Mouse (Mus musculus) macrophage (primary cell): ENCODE measurements around the gene Caprin1. TPM values are rescaled to one million over a fixed set of nuclear protein-coding genes. Genes with fewer than 3 reads are reported as not detected.

ENCODE experiments used
- H3K27ac ChIP-seq: fragments of 350-480 bp; formaldehyde crosslinking; 2 replicates; pipeline ENCODE4 v1.9.0; 2021
- H3K36me3 ChIP-seq: fragments of 350-480 bp; formaldehyde crosslinking; 2 replicates; pipeline ENCODE4 v1.9.0; 2021; ENCODE audit errors: inconsistent target
- H3K4me3 ChIP-seq: fragments of 350-480 bp; formaldehyde crosslinking; 2 replicates; pipeline ENCODE4 v1.9.0; 2021; ENCODE audit errors: inconsistent target
- H3K79me2 ChIP-seq: fragments of 350-480 bp; formaldehyde crosslinking; 2 replicates; pipeline ENCODE4 v1.9.0; 2021; ENCODE audit errors: inconsistent target
- WGBS: methylation state at CpG from one replicate; pipeline ENCODE4 v1.1.7; 2026; ENCODE audit warnings: inconsistent platforms; ENCODE audit not compliant: missing documents; 5-methylcytosine and 5-hydroxymethylcytosine counted together
- polyA plus RNA-seq: library from polyadenylated mRNA; stranded (reverse); fragments of 250-400 nt; gene quantifications from 3 replicates; pipeline ENCODE4 v1.2.4, GENCODE M21; 2018; ENCODE audit warnings: inconsistent platforms

Gene Caprin1
- polyA plus RNA-seq, 1 experiment from 2014 or later = 226 TPM

DNA sequence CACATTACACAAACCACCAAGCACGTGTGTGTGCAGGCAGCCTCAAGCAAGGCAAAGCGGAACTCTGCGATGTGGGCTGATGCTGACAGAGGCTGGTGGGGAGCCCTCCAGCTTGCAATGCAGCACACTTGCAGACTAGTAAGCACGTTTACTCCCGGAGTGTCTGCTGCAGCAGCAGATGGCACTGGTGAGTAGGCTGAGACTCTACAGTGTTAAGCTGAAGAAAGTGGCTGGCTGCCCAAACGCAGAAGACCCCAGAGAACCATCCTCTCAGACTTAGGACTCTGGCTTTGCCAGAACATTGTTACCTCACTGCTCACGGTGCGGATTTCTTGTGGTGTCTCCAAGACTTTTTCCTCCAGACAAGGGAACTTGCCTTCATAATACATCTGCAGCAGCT is 66.5 kb downstream of the Caprin1 start:
- Histone ChIP-seq H3K36me3 (peaks cover 51% of the 10 kb centered on the region; the same call in 1 of the 2 replicates), H3K79me2 (no peaks in the 10 kb centered on the region), H3K4me3 (no peak overlapping the region), H3K27ac (no peak overlapping the region)
- WGBS = 92% methylated on average over 8 of the region's 8 CpGs

DNA sequence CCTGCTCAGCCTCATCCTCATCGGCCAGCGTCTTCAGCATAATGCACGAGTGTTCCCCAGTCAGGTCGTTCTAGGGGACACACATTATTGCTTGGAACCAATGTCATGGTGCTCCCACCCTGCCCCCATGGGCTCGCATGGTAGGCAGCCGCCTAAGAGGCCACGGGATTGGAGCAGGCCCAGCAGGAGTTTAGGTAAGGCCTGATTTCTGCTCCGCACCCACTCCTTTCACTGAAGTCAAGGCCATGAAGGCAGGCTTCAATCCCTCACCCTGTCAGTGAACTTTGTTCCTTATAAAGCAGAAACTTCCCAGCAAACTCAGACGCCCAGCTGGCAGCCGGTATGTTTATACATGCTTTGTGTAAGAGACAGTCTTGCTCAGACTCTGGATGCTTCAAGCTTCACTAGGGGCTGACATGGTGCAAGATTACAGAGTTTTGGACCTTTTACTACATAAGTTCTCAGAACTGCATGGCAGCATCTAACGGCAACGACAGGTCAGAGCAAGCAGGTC is 69.4 kb downstream of the Caprin1 start:
- H3K36me3 ChIP-seq = peaks cover 59% of the 10 kb centered on the region; the same call in 1 of the 2 replicates

DNA sequence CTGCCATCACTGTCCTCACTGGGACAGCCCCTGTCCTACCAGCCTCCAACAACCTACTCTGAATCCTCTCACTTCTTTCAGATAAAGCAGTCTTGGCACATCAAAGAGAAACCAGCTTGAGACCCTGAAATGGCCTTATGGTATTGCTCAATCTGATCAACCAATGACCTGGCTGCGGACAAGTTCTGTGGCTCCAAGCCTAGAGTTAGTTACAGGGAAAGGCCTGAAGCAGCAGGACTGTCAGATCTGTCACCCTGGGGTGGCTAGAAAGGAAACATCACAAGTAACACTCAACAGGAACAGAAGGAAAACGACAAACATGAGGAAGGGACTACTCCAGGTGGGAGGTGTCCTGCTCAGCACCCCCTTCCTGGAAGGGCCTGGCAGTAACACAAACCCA is 72.9 kb downstream of the Caprin1 start:
- peaks cover 34% of the 10 kb centered on the region; the same call in 1 of the 2 replicates for H3K36me3 ChIP-seq
- no peaks in the 10 kb centered on the region for H3K79me2 ChIP-seq
- no peak overlapping the region for H3K27ac ChIP-seq
- H3K4me3 ChIP-seq = no peak overlapping the region
- 90% methylated on average over 2 of the region's 2 CpGs for WGBS

More for the DNA sequence above, 69.4 kb downstream of the Caprin1 start:
- Histone ChIP-seq H3K4me3 (no peak overlapping the region), H3K79me2 (no peaks in the 10 kb centered on the region), H3K27ac (no peak overlapping the region)
- WGBS = 93% methylated on average over 12 of the region's 12 CpGs

DNA sequence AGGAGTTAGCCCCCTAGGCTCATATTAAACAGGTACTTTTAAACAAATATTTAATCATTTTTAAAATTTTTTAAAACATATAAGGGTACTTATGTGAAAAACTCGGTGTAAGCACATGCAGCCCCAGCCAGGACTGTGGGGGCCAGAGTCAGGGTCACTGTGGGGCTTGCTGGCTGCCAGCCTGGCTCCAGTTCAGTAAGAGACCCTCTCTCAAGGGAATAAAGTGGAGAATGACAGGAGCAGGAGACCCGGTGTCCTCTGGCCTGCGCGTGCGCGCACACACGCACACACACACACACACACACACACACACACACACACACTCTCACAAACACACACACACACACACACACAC is 78.2 kb downstream of the Caprin1 start:
- Histone ChIP-seq H3K27ac (no peak overlapping the region), H3K79me2 (no peaks in the 10 kb centered on the region), H3K36me3 (0 out of 2 replicates have a peak, but pooled peaks cover 8% of the 10 kb centered on the region), H3K4me3 (no peak overlapping the region)
- 67% methylated on average over 1 of the region's 7 CpGs for WGBS

DNA sequence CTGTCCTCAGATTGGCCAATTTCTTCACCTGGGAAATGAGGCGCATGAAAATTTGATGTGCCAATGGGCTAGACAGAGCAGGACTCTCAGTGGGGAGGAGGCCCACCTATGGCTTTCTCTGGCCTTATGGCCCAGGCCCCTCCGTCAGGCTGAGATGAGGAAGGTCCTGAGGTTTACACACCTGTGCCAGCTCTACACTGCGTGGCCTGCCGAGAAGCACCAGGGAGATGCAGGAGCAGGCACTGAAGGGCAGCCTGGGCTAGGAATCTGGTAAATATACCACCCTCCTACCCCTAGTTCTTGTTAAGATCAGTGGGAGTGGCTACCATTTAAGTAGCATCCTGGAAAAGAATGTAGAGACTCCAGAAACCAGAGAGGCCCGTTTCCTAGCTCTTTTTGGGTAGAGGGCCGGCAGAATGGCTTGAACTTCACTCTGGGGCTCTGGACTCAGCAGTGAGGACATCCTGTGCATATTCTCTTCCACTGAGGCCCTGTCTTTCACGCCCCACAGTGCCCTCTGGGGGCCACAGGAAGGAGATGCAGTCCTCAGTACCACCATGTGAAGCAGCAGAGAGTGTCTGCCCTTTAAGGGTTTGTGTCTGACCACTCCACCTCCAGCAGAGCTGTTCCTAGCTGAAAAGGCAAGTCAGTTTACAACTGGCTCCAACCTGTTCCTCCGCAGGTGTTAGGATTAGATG is 78.7 kb downstream of the Caprin1 start:
- WGBS = 73% methylated on average over 8 of the region's 8 CpGs
- H3K36me3 ChIP-seq = 0 out of 2 replicates have a peak, but pooled peaks cover 3% of the 10 kb centered on the region

DNA sequence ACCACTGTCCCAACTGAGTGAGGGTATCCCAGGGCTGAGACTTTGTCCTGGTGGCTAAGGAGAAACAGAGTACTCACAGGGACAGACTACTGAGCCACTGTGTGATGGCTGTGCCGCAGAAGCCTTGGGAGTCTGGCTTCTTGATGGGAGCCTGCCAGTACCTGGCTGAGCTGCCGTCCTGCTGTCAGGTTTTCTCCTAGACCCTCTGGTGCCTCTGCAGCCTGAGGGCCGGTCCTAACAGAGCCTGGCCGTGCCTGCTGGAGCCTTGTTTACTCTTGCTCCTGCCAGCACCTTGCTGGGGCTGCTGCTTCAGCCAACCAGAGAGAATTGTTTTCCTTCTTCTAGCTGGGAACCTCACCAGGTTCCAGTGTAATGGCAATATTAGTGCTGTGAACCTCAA is 83.0 kb downstream of the Caprin1 start:
- 96% methylated on average over 4 of the region's 4 CpGs for WGBS
- no peaks in the 10 kb centered on the region for H3K36me3 ChIP-seq
- H3K27ac ChIP-seq = no peak overlapping the region
- H3K4me3 ChIP-seq = no peak overlapping the region
- H3K79me2 ChIP-seq = no peaks in the 10 kb centered on the region

More for the DNA sequence above, 78.7 kb downstream of the Caprin1 start:
- no peak overlapping the region for H3K27ac ChIP-seq
- H3K79me2 ChIP-seq = no peaks in the 10 kb centered on the region
- no peak overlapping the region for H3K4me3 ChIP-seq

DNA sequence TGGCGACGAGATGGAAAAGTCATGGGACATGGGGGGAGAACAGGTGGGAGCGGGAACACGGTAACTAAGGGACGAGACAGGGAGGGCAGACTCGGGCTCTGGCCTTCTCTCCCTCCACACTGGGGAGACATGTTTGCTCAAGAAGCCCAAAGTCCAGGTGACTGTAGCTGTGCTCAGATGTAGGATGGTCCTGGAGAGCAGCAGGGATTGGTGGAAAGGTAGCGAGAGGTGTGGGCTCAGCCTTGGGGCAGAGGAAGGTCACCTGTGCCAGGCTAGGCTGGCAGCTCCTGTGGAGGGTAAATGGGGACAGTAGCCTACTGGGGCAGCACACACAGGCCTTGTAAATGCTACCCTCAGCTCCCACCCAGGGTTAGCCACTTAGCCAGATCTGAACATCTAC is 83.6 kb downstream of the Caprin1 start:
- no peaks in the 10 kb centered on the region for H3K36me3 ChIP-seq
- H3K4me3 ChIP-seq = no peak overlapping the region
- WGBS = 94% methylated on average over 7 of the region's 7 CpGs
- H3K27ac ChIP-seq = no peak overlapping the region
- H3K79me2 ChIP-seq = no peaks in the 10 kb centered on the region

Other genes starting within 250 kb of the Caprin1 start
- 0.14 to 1.7 TPM (median 0.55 TPM) in 3 replicates for gene Abtb2, start 231.3 kb downstream of the Caprin1 start, polyA plus RNA-seq
- gene Nat10, start 36.4 kb downstream of the Caprin1 start, polyA plus RNA-seq = 10.2 to 23.1 TPM (median 16.4 TPM) in 3 replicates
- gene Lmo2, start 160.3 kb upstream of the Caprin1 start, polyA plus RNA-seq = 181 to 268 TPM (median 246 TPM) in 3 replicates
- gene Fbxo3, start 230.1 kb upstream of the Caprin1 start, polyA plus RNA-seq = 26.0 to 39.2 TPM (median 26.9 TPM) in 3 replicates
- gene 4931422A03Rik, start 230.7 kb upstream of the Caprin1 start, polyA plus RNA-seq = not detected in 3 replicates